Mouse (Mus musculus) lung, embryonic 15.5 days (tissue): ENCODE measurements around the gene Parm1. TPM values are rescaled to one million over a fixed set of nuclear protein-coding genes. Genes with fewer than 3 reads are reported as not detected.

Source experiments
- ATAC-seq: fragments of 200-750 bp; cut with Nextera tagmentation; 2 replicates; pipeline ENCODE4 v1.8.0; 2017; ENCODE audit warnings: moderate number of reproducible peaks, borderline replicate concordance; ENCODE audit not compliant: low FRiP score, low TSS enrichment; ENCODE audit errors: extremely low read depth
- H3K27ac ChIP-seq: fragments of 300-500 bp; sonication (generic); 2 replicates; pipeline ENCODE4 v1.5.1; 2015; ENCODE audit warnings: moderate library complexity, mild to moderate bottlenecking, inconsistent platforms
- H3K27me3 ChIP-seq: fragments of 300-500 bp; sonication (generic); 2 replicates; pipeline ENCODE4 v1.6.1; 2015; ENCODE audit warnings: inconsistent platforms
- H3K36me3 ChIP-seq: fragments of 300-500 bp; sonication (generic); 2 replicates; pipeline ENCODE4 v1.6.1; 2015; ENCODE audit warnings: inconsistent platforms
- H3K4me1 ChIP-seq: fragments of 300-500 bp; sonication (generic); 2 replicates; pipeline ENCODE4 v1.6.1; 2015; ENCODE audit warnings: inconsistent platforms
- H3K4me2 ChIP-seq: fragments of 300-500 bp; sonication (generic); 2 replicates; pipeline ENCODE4 v1.6.1; 2015; ENCODE audit warnings: inconsistent platforms, mild to moderate bottlenecking, moderate library complexity
- H3K4me3 ChIP-seq: fragments of 300-500 bp; sonication (generic); 2 replicates; pipeline ENCODE4 v1.5.1; 2015; ENCODE audit warnings: mild to moderate bottlenecking, inconsistent platforms
- H3K9ac ChIP-seq: fragments of 300-500 bp; sonication (generic); 2 replicates; pipeline ENCODE4 v1.6.1; 2015; ENCODE audit warnings: inconsistent platforms
- H3K9me3 ChIP-seq: fragments of 300-500 bp; sonication (generic); 2 replicates; pipeline ENCODE4 v1.6.1; 2016; ENCODE audit warnings: inconsistent platforms
- WGBS: fragments of 180-500 bp; shearing (Covaris S2); methylation state at CpG from one replicate; pipeline ENCODE4 v1.1.7; 2015; 5-methylcytosine and 5-hydroxymethylcytosine counted together
- polyA plus RNA-seq: library from polyadenylated mRNA; unstranded; fragments of >200 nt; fragmentation: Nextera tagmentation; extraction: Ambion mirVana; gene quantifications from 2 replicates; pipeline ENCODE4 v1.2.1, GENCODE M21; 2015

Parm1 gene
- polyA plus RNA-seq, 1 experiment from 2014 or later = 7.9 TPM

- Histone ChIP-seq H3K27ac (no peak overlapping the region), H3K9ac (peak overlapping the region; percentile 11; the same call in 1 of the 2 replicates), H3K4me1 (peaks cover 21% of the 10 kb centered on the region), H3K4me3 (peak overlapping the region; percentile 49), H3K27me3 (peaks cover 34% of the 10 kb centered on the region), H3K36me3 (no peaks in the 10 kb centered on the region), H3K9me3 (no peaks in the 10 kb centered on the region), H3K4me2 (peak overlapping the region; percentile 91)
- ATAC-seq = no peak
- WGBS = 3% methylated on average over 7 of the region's 7 CpGs
Observed at GRCm38 (mm10) chr5:91518946-91519345, 1.5 kb downstream of the Parm1 start.

DNA sequence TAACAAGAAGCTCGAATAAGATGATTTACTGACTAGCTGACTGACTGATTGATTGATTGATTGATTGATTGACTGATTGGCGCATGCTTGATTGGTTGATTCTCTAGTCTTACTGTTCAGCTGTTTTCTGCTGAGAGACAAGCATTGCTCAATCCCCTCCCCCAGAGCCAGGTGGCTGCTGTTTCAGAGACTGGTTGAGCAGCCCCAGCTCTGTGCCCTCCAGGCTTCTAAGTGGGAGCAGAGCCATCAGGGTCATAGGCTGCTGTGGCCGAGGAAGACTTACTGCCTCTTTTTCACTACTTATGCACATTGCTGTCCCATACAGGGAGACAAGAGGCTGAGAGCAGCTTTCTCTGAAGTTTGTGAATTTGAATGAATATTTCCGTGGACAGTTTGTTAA lies 2.1 kb downstream of the Parm1 start:
- WGBS = 30% methylated on average over 4 of the region's 4 CpGs
- Histone ChIP-seq H3K4me3 (no peak overlapping the region), H3K27ac (no peak overlapping the region), H3K27me3 (peaks cover 34% of the 10 kb centered on the region), H3K9ac (no peak overlapping the region), H3K9me3 (no peaks in the 10 kb centered on the region), H3K4me2 (peak overlapping the region; percentile 91; the same call in 1 of the 2 replicates), H3K36me3 (no peaks in the 10 kb centered on the region), H3K4me1 (peaks cover 21% of the 10 kb centered on the region)
- ATAC-seq = no peak

DNA sequence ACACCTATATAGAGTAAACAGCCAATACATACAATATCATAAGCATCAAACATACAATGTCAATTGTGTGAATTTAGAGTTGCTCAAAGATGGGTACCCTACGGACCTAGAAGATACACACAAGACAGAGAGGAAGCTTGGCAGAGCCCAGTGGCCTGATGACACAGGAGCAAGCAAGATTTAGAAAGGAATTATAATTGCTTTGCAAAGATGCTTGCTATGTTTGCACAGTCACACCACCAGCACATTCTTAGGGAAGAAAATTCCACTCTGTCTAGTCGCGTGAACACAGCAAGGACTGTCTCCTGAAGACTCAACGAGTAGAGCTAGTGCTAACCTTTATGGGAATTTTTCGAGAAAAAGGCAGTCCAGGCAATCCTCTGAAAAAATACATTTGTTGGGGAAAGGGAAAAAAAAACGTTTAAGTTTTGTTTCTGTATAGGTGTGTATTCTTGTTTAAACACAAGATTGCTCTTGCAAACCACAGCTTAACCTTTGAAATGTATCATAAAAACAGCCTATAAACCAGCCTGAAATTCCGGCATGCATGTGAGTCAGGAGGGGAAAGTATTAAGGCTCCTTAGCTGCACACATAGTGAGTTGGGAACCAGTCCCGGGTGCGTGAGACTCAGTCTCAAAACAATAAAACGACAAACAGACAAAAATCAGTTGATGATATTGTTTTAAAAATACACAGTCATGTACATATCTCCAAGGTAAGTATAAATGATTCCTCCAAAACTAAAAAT lies 15.5 kb downstream of the Parm1 start:
- Histone ChIP-seq H3K9ac (no peak overlapping the region), H3K36me3 (no peaks in the 10 kb centered on the region), H3K9me3 (no peaks in the 10 kb centered on the region), H3K4me3 (no peak overlapping the region), H3K27ac (no peak overlapping the region), H3K4me1 (no peaks in the 10 kb centered on the region), H3K4me2 (no peak overlapping the region), H3K27me3 (no peaks in the 10 kb centered on the region)
- ATAC-seq = no peak
- WGBS = 66% methylated on average over 10 of the region's 10 CpGs

DNA sequence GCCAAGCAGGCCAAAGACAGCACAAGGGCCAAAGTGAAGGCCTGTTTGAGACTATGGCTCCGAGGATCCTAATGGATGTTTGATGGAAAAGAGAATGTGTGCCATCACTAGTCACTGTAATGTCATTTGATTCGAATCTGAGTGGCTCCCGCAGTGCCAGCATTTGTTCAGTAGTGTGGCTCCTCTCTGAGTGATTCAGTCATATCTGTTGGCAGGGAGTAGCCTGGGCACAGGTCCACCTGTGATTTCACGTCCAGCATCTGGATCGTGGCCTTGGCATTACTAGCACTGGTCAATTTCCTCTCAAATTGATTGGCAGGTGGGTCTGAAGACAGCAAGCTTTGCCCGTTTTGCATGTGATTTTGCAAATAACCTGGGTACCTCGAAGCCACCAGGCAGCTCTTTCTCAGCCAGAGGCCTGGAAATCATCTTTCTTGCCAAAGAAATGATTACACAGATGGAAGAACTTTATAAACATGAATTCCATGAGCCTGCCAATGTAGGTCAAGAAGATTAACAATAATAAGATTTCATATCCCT lies 41.7 kb downstream of the Parm1 start:
- no peaks in the 10 kb centered on the region for H3K27me3 ChIP-seq
- H3K4me1 ChIP-seq = no peaks in the 10 kb centered on the region
- H3K9ac ChIP-seq = no peak overlapping the region
- H3K4me2 ChIP-seq = no peak overlapping the region
- H3K9me3 ChIP-seq = no peaks in the 10 kb centered on the region
- no peak for ATAC-seq
- no peak overlapping the region for H3K4me3 ChIP-seq
- 76% methylated on average over 7 of the region's 7 CpGs for WGBS
- H3K27ac ChIP-seq = no peak overlapping the region
- no peaks in the 10 kb centered on the region for H3K36me3 ChIP-seq

- H3K27ac ChIP-seq = no peak overlapping the region
- H3K9me3 ChIP-seq = no peaks in the 10 kb centered on the region
- no peaks in the 10 kb centered on the region for H3K27me3 ChIP-seq
- no peak overlapping the region for H3K4me3 ChIP-seq
- WGBS = 57% methylated on average over 2 of the region's 2 CpGs
- H3K4me1 ChIP-seq = no peaks in the 10 kb centered on the region
- no peak overlapping the region for H3K9ac ChIP-seq
- H3K4me2 ChIP-seq = no peak overlapping the region
- ATAC-seq = no peak
- no peaks in the 10 kb centered on the region for H3K36me3 ChIP-seq
Observed at GRCm38 (mm10) chr5:91559711-91560110, 42.3 kb downstream of the Parm1 start.

- Histone ChIP-seq H3K4me3 (no peak overlapping the region), H3K27me3 (no peaks in the 10 kb centered on the region), H3K36me3 (no peaks in the 10 kb centered on the region), H3K9ac (no peak overlapping the region), H3K4me2 (no peak overlapping the region), H3K27ac (no peak overlapping the region), H3K9me3 (no peaks in the 10 kb centered on the region), H3K4me1 (no peaks in the 10 kb centered on the region)
- no peak for ATAC-seq
- 79% methylated on average over 3 of the region's 3 CpGs for WGBS
Observed at GRCm38 (mm10) chr5:91561394-91561793, 44.0 kb downstream of the Parm1 start.

GRCm38 (mm10) chr5:91562486-91562885 lies 45.1 kb downstream of the Parm1 start:
- Histone ChIP-seq H3K4me2 (no peak overlapping the region), H3K4me3 (no peak overlapping the region), H3K9me3 (no peaks in the 10 kb centered on the region), H3K27ac (no peak overlapping the region), H3K36me3 (no peaks in the 10 kb centered on the region), H3K27me3 (no peaks in the 10 kb centered on the region), H3K4me1 (no peaks in the 10 kb centered on the region), H3K9ac (no peak overlapping the region)
- WGBS = 62% methylated on average over 7 of the region's 7 CpGs
- ATAC-seq = no peak

DNA sequence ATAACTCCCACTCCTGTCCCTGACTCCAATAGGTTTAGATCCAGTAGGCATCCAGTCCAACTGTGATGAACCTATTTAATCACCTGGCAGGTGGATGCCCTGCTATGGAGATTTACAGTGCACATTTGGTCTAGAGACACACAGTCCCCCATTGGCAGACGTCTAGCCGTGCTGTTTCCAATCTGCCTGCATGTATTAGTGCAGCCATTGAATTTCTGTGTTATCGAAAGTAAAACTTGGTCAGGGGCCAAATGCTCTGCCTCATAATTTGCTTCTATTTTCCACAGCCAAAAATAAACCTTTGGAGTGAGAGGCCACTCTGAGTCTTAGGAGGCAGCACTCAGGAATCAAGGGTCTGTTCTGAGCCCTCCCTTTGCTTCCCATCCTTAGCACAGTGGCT lies 46.6 kb downstream of the Parm1 start:
- no peaks in the 10 kb centered on the region for H3K9me3 ChIP-seq
- ATAC-seq = no peak
- H3K4me2 ChIP-seq = no peak overlapping the region
- WGBS = 42% methylated on average over 3 of the region's 3 CpGs
- H3K27ac ChIP-seq = no peak overlapping the region
- H3K4me3 ChIP-seq = no peak overlapping the region
- no peak overlapping the region for H3K9ac ChIP-seq
- no peaks in the 10 kb centered on the region for H3K36me3 ChIP-seq
- H3K4me1 ChIP-seq = no peaks in the 10 kb centered on the region
- no peaks in the 10 kb centered on the region for H3K27me3 ChIP-seq

- Histone ChIP-seq H3K36me3 (no peaks in the 10 kb centered on the region), H3K27ac (no peak overlapping the region), H3K4me3 (no peak overlapping the region), H3K9ac (no peak overlapping the region), H3K4me1 (no peaks in the 10 kb centered on the region), H3K4me2 (no peak overlapping the region), H3K27me3 (no peaks in the 10 kb centered on the region), H3K9me3 (no peaks in the 10 kb centered on the region)
- 81% methylated on average over 3 of the region's 3 CpGs for WGBS
- no peak for ATAC-seq
Observed at GRCm38 (mm10) chr5:91565458-91565857, 48.0 kb downstream of the Parm1 start.

DNA sequence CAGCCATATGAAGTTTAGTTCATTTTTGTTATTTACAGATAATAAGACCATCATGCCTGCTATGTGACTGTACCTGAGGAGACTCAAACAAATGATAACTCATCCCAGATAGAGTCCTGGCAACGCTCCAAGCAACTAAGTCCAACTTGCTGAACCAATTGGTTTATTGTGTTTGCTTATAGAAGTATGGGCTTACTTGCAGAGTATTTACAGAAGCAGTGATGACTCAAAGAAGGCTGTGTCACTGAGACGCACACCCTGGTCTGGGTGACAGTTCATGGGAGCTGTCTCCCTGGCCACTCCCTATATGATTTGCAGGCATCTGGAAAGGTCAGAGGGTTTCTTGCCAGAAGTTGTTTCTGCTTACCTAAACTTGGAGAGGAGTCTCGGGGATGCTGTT lies 49.2 kb downstream of the Parm1 start:
- WGBS = 45% methylated on average over 3 of the region's 3 CpGs
- Histone ChIP-seq H3K9me3 (no peaks in the 10 kb centered on the region), H3K4me1 (no peaks in the 10 kb centered on the region), H3K4me2 (no peak overlapping the region), H3K9ac (no peak overlapping the region), H3K27me3 (no peaks in the 10 kb centered on the region), H3K27ac (no peak overlapping the region), H3K36me3 (no peaks in the 10 kb centered on the region), H3K4me3 (no peak overlapping the region)
- ATAC-seq = no peak

- Histone ChIP-seq H3K4me2 (no peak overlapping the region), H3K36me3 (no peaks in the 10 kb centered on the region), H3K9ac (no peak overlapping the region), H3K27me3 (peaks cover 10% of the 10 kb centered on the region), H3K4me3 (no peak overlapping the region), H3K27ac (no peak overlapping the region), H3K9me3 (no peaks in the 10 kb centered on the region), H3K4me1 (no peaks in the 10 kb centered on the region)
- ATAC-seq = no peak
- WGBS = 85% methylated on average over 2 of the region's 2 CpGs
Observed at GRCm38 (mm10) chr5:91574211-91574610, 56.8 kb downstream of the Parm1 start.

- 61% methylated on average over 7 of the region's 7 CpGs for WGBS
- no peak for ATAC-seq
- no peak overlapping the region for H3K27ac ChIP-seq
Observed at GRCm38 (mm10) chr5:91578924-91579323, 61.5 kb downstream of the Parm1 start.

More at GRCm38 (mm10) chr5:91578924-91579323, 61.5 kb downstream of the Parm1 start:
- Histone ChIP-seq H3K9ac (no peak overlapping the region), H3K36me3 (no peaks in the 10 kb centered on the region), H3K9me3 (no peaks in the 10 kb centered on the region), H3K4me2 (no peak overlapping the region), H3K4me1 (no peaks in the 10 kb centered on the region), H3K4me3 (no peak overlapping the region), H3K27me3 (peaks cover 13% of the 10 kb centered on the region)
